Mouse (Mus musculus): ENCODE measurements around the gene Mrpl54.
A peak's percentile ranks its signal among the peaks of the same experiment; 100 is the strongest.

Mrpl54 gene

GRCm38 (mm10) chr10:81266211-81267105, at the start of gene Mrpl54, which contains the start of gene Apba3:
Mrpl54 (minus strand) TSS chr10:81266934.
Apba3 (plus strand) TSS chr10:81266960.
- peak; percentile 94 to 96 for DNase-seq (ENCODE audit: low spot score in 2 of 2)

- DNase-seq (ENCODE audit: low spot score in 2 of 2): no peak
Measured at GRCm38 (mm10) chr10:81315587-81315986, 48.9 kb upstream of the Mrpl54 start.

GRCm38 (mm10) chr10:81314201-81314600, 47.5 kb upstream of the Mrpl54 start:
- no peak for DNase-seq (ENCODE audit: low spot score in 2 of 2)

- no peak for DNase-seq (ENCODE audit: low spot score in 2 of 2)
Measured at GRCm38 (mm10) chr10:81313581-81313980, 46.8 kb upstream of the Mrpl54 start.

- no peak for DNase-seq (ENCODE audit: low spot score in 2 of 2)
Measured at GRCm38 (mm10) chr10:81309571-81309970, 42.8 kb upstream of the Mrpl54 start.

GRCm38 (mm10) chr10:81306837-81307682, 40.3 kb upstream of the Mrpl54 start:
- peak; percentile 69 to 70 for DNase-seq (ENCODE audit: low spot score in 2 of 2)

GRCm38 (mm10) chr10:81306173-81306668, 39.5 kb upstream of the Mrpl54 start:
- DNase-seq (ENCODE audit: low spot score in 2 of 2): no peak

GRCm38 (mm10) chr10:81305663-81306062, 38.9 kb upstream of the Mrpl54 start:
- no peak for DNase-seq (ENCODE audit: low spot score in 2 of 2)

- no peak for DNase-seq (ENCODE audit: low spot score in 2 of 2)
Measured at GRCm38 (mm10) chr10:81304597-81305238, 38.0 kb upstream of the Mrpl54 start.

GRCm38 (mm10) chr10:81303761-81304160, 37.0 kb upstream of the Mrpl54 start:
- no peak for DNase-seq (ENCODE audit: low spot score in 2 of 2)

GRCm38 (mm10) chr10:81303258-81303657, 36.5 kb upstream of the Mrpl54 start:
- no peak for DNase-seq (ENCODE audit: low spot score in 2 of 2)

- DNase-seq (ENCODE audit: low spot score in 2 of 2): peak; percentile 78 to 80
Measured at GRCm38 (mm10) chr10:81302781-81303218, 36.1 kb upstream of the Mrpl54 start.

GRCm38 (mm10) chr10:81302288-81302687, 35.6 kb upstream of the Mrpl54 start:
- no peak for DNase-seq (ENCODE audit: low spot score in 2 of 2)

GRCm38 (mm10) chr10:81301321-81301720, 34.6 kb upstream of the Mrpl54 start:
- DNase-seq (ENCODE audit: low spot score in 2 of 2): no peak

GRCm38 (mm10) chr10:81300352-81300907, 33.7 kb upstream of the Mrpl54 start:
- DNase-seq (ENCODE audit: low spot score in 2 of 2): no peak

- no peak for DNase-seq (ENCODE audit: low spot score in 2 of 2)
Measured at GRCm38 (mm10) chr10:81299585-81300351, 33.0 kb upstream of the Mrpl54 start.

GRCm38 (mm10) chr10:81298369-81299100, 31.8 kb upstream of the Mrpl54 start:
- DNase-seq (ENCODE audit: low spot score in 2 of 2): peak; percentile 74 to 77

- no peak for DNase-seq (ENCODE audit: low spot score in 2 of 2)
Measured at GRCm38 (mm10) chr10:81297845-81298244, 31.1 kb upstream of the Mrpl54 start.

GRCm38 (mm10) chr10:81297246-81297645, 30.5 kb upstream of the Mrpl54 start:
- no peak for DNase-seq (ENCODE audit: low spot score in 2 of 2)

GRCm38 (mm10) chr10:81295185-81295584, 28.5 kb upstream of the Mrpl54 start:
- peak; percentile 66 to 71 for DNase-seq (ENCODE audit: low spot score in 2 of 2)
